Mouse (Mus musculus) midbrain, embryonic 13.5 days (tissue): Measurements from ENCODE around the gene Olfr718-ps1. TPM values are rescaled to one million over a fixed set of nuclear protein-coding genes. Genes with fewer than 3 reads are reported as not detected.

ENCODE experiments used
- microRNA-seq: library from miRNA; unstranded; fragments of <30 nt; microRNA quantifications from one replicate; pipeline ENCODE4, GENCODE M21; 2016
- polyA plus RNA-seq: library from polyadenylated mRNA; unstranded; fragments of >200 nt; fragmentation: Nextera tagmentation; extraction: Ambion mirVana; gene quantifications from 2 replicates; pipeline ENCODE4 v1.2.1, GENCODE M21; 2015

Gene Olfr718-ps1
- polyA plus RNA-seq, 1 experiment from 2014 or later: 0.07 TPM

Small RNA genes lying within 50 kb of the gene (microRNA-seq; reads per million reads assigned to microRNA genes)
- not detected for gene Gm44405

Other genes starting within 250 kb of the Olfr718-ps1 start
- 15,567 and 17,404 TPM in 2 replicates for gene Actb, start 240.8 kb downstream of the Olfr718-ps1 start, polyA plus RNA-seq
- gene Fscn1, start 187.2 kb downstream of the Olfr718-ps1 start, polyA plus RNA-seq: 555 TPM in 2 replicates
- 34.9 and 36.9 TPM in 2 replicates for gene Rnf216, start 34.6 kb downstream of the Olfr718-ps1 start, polyA plus RNA-seq
- 15.9 and 16.2 TPM in 2 replicates for gene Rbak, start 33.2 kb upstream of the Olfr718-ps1 start, polyA plus RNA-seq
- gene Spdye4b, start 33.4 kb upstream of the Olfr718-ps1 start, polyA plus RNA-seq: 0.09 TPM in 1 of 2 replicates, not detected in the other
- not detected in 2 replicates for gene Spdye4a, start 79.3 kb upstream of the Olfr718-ps1 start, polyA plus RNA-seq
- gene Zfp12, start 87.6 kb upstream of the Olfr718-ps1 start, polyA plus RNA-seq: 24.3 and 25.1 TPM in 2 replicates
- gene Zfp316, start 122.4 kb upstream of the Olfr718-ps1 start, polyA plus RNA-seq: 8.2 and 12.1 TPM in 2 replicates
- 0.05 and 0.06 TPM in 2 replicates for gene Zfp853, start 146.0 kb upstream of the Olfr718-ps1 start, polyA plus RNA-seq
- 38.5 and 43.4 TPM in 2 replicates for gene E130309D02Rik, start 167.8 kb upstream of the Olfr718-ps1 start, polyA plus RNA-seq
- 77.1 and 83.8 TPM in 2 replicates for gene Zdhhc4, start 181.7 kb upstream of the Olfr718-ps1 start, polyA plus RNA-seq
- gene Grid2ip, start 209.8 kb upstream of the Olfr718-ps1 start, polyA plus RNA-seq: 0.19 and 0.36 TPM in 2 replicates